Mouse (Mus musculus): ENCODE data around the gene Esyt3.
A peak's percentile ranks its signal among the peaks of the same experiment; 100 is the strongest.

Esyt3 gene

GRCm38 (mm10) chr9:99354796-99355195, 3.6 kb downstream of the Esyt3 start:
- DNase-seq (ENCODE audit: low spot score) = no peak

GRCm38 (mm10) chr9:99353390-99353789, 5.0 kb downstream of the Esyt3 start:
- DNase-seq (ENCODE audit: low spot score) = no peak

- no peak for DNase-seq (ENCODE audit: low spot score)
These were observed 5.4 kb downstream of the Esyt3 start for GRCm38 (mm10) chr9:99352964-99353363.

GRCm38 (mm10) chr9:99345351-99345792, 13.0 kb downstream of the Esyt3 start:
- no peak for DNase-seq (ENCODE audit: low spot score)

- DNase-seq (ENCODE audit: low spot score) = no peak
These were observed 16.8 kb downstream of the Esyt3 start for GRCm38 (mm10) chr9:99341600-99341999.

GRCm38 (mm10) chr9:99340126-99340525, 18.2 kb downstream of the Esyt3 start:
- DNase-seq (ENCODE audit: low spot score) = peak; percentile 63

- DNase-seq (ENCODE audit: low spot score) = no peak
These were observed 19.2 kb downstream of the Esyt3 start for GRCm38 (mm10) chr9:99339182-99339581.

- no peak for DNase-seq (ENCODE audit: low spot score)
These were observed 20.1 kb downstream of the Esyt3 start for GRCm38 (mm10) chr9:99338293-99338692.

GRCm38 (mm10) chr9:99336538-99336937, 21.8 kb downstream of the Esyt3 start:
- no peak for DNase-seq (ENCODE audit: low spot score)

- no peak for DNase-seq (ENCODE audit: low spot score)
These were observed 31.5 kb downstream of the Esyt3 start for GRCm38 (mm10) chr9:99326881-99327280.

- DNase-seq (ENCODE audit: low spot score) = no peak
These were observed 32.4 kb downstream of the Esyt3 start for GRCm38 (mm10) chr9:99325961-99326360.

- no peak for DNase-seq (ENCODE audit: low spot score)
These were observed 33.0 kb downstream of the Esyt3 start for GRCm38 (mm10) chr9:99325208-99325929.

- no peak for DNase-seq (ENCODE audit: low spot score)
These were observed 38.4 kb downstream of the Esyt3 start for GRCm38 (mm10) chr9:99320006-99320405.

GRCm38 (mm10) chr9:99319343-99319951, 38.9 kb downstream of the Esyt3 start:
- DNase-seq (ENCODE audit: low spot score) = no peak

GRCm38 (mm10) chr9:99306226-99306625, 52.1 kb downstream of the Esyt3 start:
- no peak for DNase-seq (ENCODE audit: low spot score)

GRCm38 (mm10) chr9:99304296-99304695, 54.1 kb downstream of the Esyt3 start:
- DNase-seq (ENCODE audit: low spot score) = no peak

All from testis, postnatal 10 days (tissue).